Mouse (Mus musculus) heart, embryonic 16.5 days (tissue): Measurements from ENCODE around the gene Ankrd17. TPM values are rescaled to one million over a fixed set of nuclear protein-coding genes. Genes with fewer than 3 reads are reported as not detected.

Source experiments
- ATAC-seq: fragments of 200-750 bp; cut with Nextera tagmentation; replicated peaks from 2 replicates; pipeline ENCODE4 v1.8.0; 2017; ENCODE audit warnings: moderate number of reproducible peaks; ENCODE audit not compliant: insufficient read depth, low FRiP score; ENCODE audit errors: extremely low read depth
- H3K27ac ChIP-seq: fragments of 300-500 bp; sonication (generic); 2 replicates; pipeline ENCODE4 v1.5.1; 2014; ENCODE audit warnings: mild to moderate bottlenecking, low read length, control low read depth, moderate library complexity
- H3K27me3 ChIP-seq: fragments of 300-500 bp; sonication (generic); 2 replicates; pipeline ENCODE4 v1.6.1; 2014; ENCODE audit warnings: low read length, mixed read lengths; ENCODE audit not compliant: control insufficient read depth, insufficient read depth
- H3K36me3 ChIP-seq: fragments of 300-500 bp; sonication (generic); 2 replicates; pipeline ENCODE4 v1.6.1; 2014; ENCODE audit not compliant: control insufficient read depth, insufficient read depth
- H3K4me1 ChIP-seq: fragments of 300-500 bp; sonication (generic); 2 replicates; pipeline ENCODE4 v1.6.1; 2014; ENCODE audit warnings: low read length, mixed read lengths; ENCODE audit not compliant: control insufficient read depth, insufficient read depth
- H3K4me2 ChIP-seq: fragments of 300-500 bp; sonication (generic); 2 replicates; pipeline ENCODE4 v1.6.1; 2014; ENCODE audit warnings: low read depth, mild to moderate bottlenecking, control low read depth, low read length
- H3K4me3 ChIP-seq: fragments of 300-500 bp; sonication (generic); 2 replicates; pipeline ENCODE4 v1.5.1; 2014; ENCODE audit warnings: mild to moderate bottlenecking, control low read depth, low read length
- H3K9ac ChIP-seq: fragments of 300-500 bp; sonication (generic); 2 replicates; pipeline ENCODE4 v1.6.1; 2014; ENCODE audit warnings: low read length, control low read depth
- H3K9me3 ChIP-seq: fragments of 300-500 bp; sonication (generic); replicated peaks from 2 replicates; pipeline ENCODE4 v1.6.1; 2016; ENCODE audit warnings: low read length; ENCODE audit not compliant: control insufficient read depth
- WGBS: fragments of 180-500 bp; shearing (Covaris S2); extraction: QIAGEN DNeasy Blood & Tissue Kit; methylation state at CpG from one replicate; pipeline ENCODE4 v1.1.7; 2014; 5-methylcytosine and 5-hydroxymethylcytosine counted together
- polyA plus RNA-seq: library from polyadenylated mRNA; unstranded; fragments of >200 nt; fragmentation: Nextera tagmentation; extraction: Ambion mirVana; gene quantifications from 2 replicates; pipeline ENCODE4 v1.2.1, GENCODE M21; 2015

Gene Ankrd17
- polyA plus RNA-seq, 1 experiment from 2014 or later: 15.7 TPM

GRCm38 (mm10) chr5:90203168-90203567, 163.2 kb downstream of the Ankrd17 start:
- ATAC-seq: no peak
- Histone ChIP-seq H3K4me3 (no peak overlapping the region), H3K27ac (no peak overlapping the region), H3K9ac (no peak overlapping the region), H3K36me3 (no peaks in the 10 kb centered on the region), H3K27me3 (no peaks in the 10 kb centered on the region), H3K4me2 (no peak overlapping the region), H3K9me3 (no peaks in the 10 kb centered on the region), H3K4me1 (no peaks in the 10 kb centered on the region)
- WGBS: 15% methylated on average over 5 of the region's 5 CpGs

- no peak for ATAC-seq
- H3K9ac ChIP-seq: no peak overlapping the region
- no peaks in the 10 kb centered on the region for H3K27me3 ChIP-seq
- no peak overlapping the region for H3K4me2 ChIP-seq
- H3K9me3 ChIP-seq: no peaks in the 10 kb centered on the region
- H3K27ac ChIP-seq: no peak overlapping the region
- H3K4me1 ChIP-seq: no peaks in the 10 kb centered on the region
- 73% methylated on average over 9 of the region's 9 CpGs for WGBS
- H3K36me3 ChIP-seq: no peaks in the 10 kb centered on the region
- H3K4me3 ChIP-seq: no peak overlapping the region
Measured at GRCm38 (mm10) chr5:90202447-90203117, 163.8 kb downstream of the Ankrd17 start.

GRCm38 (mm10) chr5:90199922-90200632, 166.3 kb downstream of the Ankrd17 start:
- Histone ChIP-seq H3K4me3 (no peak overlapping the region), H3K27me3 (no peaks in the 10 kb centered on the region), H3K36me3 (no peaks in the 10 kb centered on the region), H3K9ac (no peak overlapping the region), H3K4me1 (no peaks in the 10 kb centered on the region), H3K4me2 (no peak overlapping the region), H3K9me3 (no peaks in the 10 kb centered on the region), H3K27ac (no peak overlapping the region)
- ATAC-seq: no peak
- 48% methylated on average over 16 of the region's 16 CpGs for WGBS

GRCm38 (mm10) chr5:90194831-90195230, 171.5 kb downstream of the Ankrd17 start:
- Histone ChIP-seq H3K27me3 (no peaks in the 10 kb centered on the region), H3K27ac (no peak overlapping the region), H3K9ac (no peak overlapping the region), H3K4me2 (no peak overlapping the region), H3K36me3 (no peaks in the 10 kb centered on the region), H3K4me1 (no peaks in the 10 kb centered on the region), H3K4me3 (no peak overlapping the region), H3K9me3 (no peaks in the 10 kb centered on the region; the same call in 1 of the 2 replicates)
- no peak for ATAC-seq
- WGBS: 18% methylated on average over 6 of the region's 6 CpGs

- Histone ChIP-seq H3K9ac (no peak overlapping the region), H3K4me1 (peaks cover 2% of the 10 kb centered on the region; the same call in 1 of the 2 replicates), H3K4me3 (no peak overlapping the region), H3K27ac (no peak overlapping the region), H3K36me3 (no peaks in the 10 kb centered on the region), H3K4me2 (no peak overlapping the region), H3K9me3 (no peaks in the 10 kb centered on the region), H3K27me3 (no peaks in the 10 kb centered on the region)
- 65% methylated on average over 5 of the region's 5 CpGs for WGBS
- ATAC-seq: no peak
Measured at GRCm38 (mm10) chr5:90182782-90183181, 183.6 kb downstream of the Ankrd17 start.

GRCm38 (mm10) chr5:90179094-90179493, 187.3 kb downstream of the Ankrd17 start:
- no peak overlapping the region for H3K27ac ChIP-seq
- no peaks in the 10 kb centered on the region for H3K9me3 ChIP-seq
- H3K4me3 ChIP-seq: no peak overlapping the region
- H3K27me3 ChIP-seq: no peaks in the 10 kb centered on the region
- peaks cover 2% of the 10 kb centered on the region; the same call in 1 of the 2 replicates for H3K4me1 ChIP-seq
- no peak overlapping the region for H3K9ac ChIP-seq
- no peak for ATAC-seq
- H3K36me3 ChIP-seq: no peaks in the 10 kb centered on the region
- WGBS: 60% methylated on average over 5 of the region's 5 CpGs
- H3K4me2 ChIP-seq: no peak overlapping the region

GRCm38 (mm10) chr5:90178116-90178515, 188.3 kb downstream of the Ankrd17 start:
- Histone ChIP-seq H3K9ac (no peak overlapping the region), H3K4me1 (peaks cover 2% of the 10 kb centered on the region; the same call in 1 of the 2 replicates), H3K9me3 (no peaks in the 10 kb centered on the region), H3K27ac (peak overlapping the region; percentile 80), H3K4me3 (no peak overlapping the region), H3K36me3 (no peaks in the 10 kb centered on the region), H3K4me2 (no peak overlapping the region; the same call in 1 of the 2 replicates), H3K27me3 (no peaks in the 10 kb centered on the region)
- 62% methylated on average over 1 of the region's 1 CpGs for WGBS
- peak; percentile 86 for ATAC-seq

Other genes starting within 250 kb of the Ankrd17 start
- gene Cox18, start 142.6 kb downstream of the Ankrd17 start, polyA plus RNA-seq: 26.7 and 28.5 TPM in 2 replicates
- gene Gm9958, start 627 bp upstream of the Ankrd17 start, polyA plus RNA-seq: 2.2 and 3.4 TPM in 2 replicates
- gene Alb, start 94.3 kb upstream of the Ankrd17 start, polyA plus RNA-seq: 5.7 and 6.5 TPM in 2 replicates
- 11.0 and 11.5 TPM in 2 replicates for gene Afp, start 124.2 kb upstream of the Ankrd17 start, polyA plus RNA-seq
- gene Afm, start 152.4 kb upstream of the Ankrd17 start, polyA plus RNA-seq: 0.09 TPM in 2 replicates
- not detected in 2 replicates for gene 5830473C10Rik, start 194.5 kb upstream of the Ankrd17 start, polyA plus RNA-seq